Comparison of ENCODE assay signal across 8 mouse cellular contexts in genomic region chr1:74030901-74031360, GRCm38 (mm10).
DNase-seq lines count a peak whose midpoint lies in the region; TF ChIP-seq lines count a peak whose summit lies in the region.

No protein-coding gene starts in this region.

- no peak overlapping the region for H3K4me3 ChIP-seq in lung, adult 2 months (replicated peaks; ENCODE audit: extremely low read depth, low read depth, low read length)

- no peak for TF ChIP-seq CTCF in lung, adult 2 months (IDR thresholded peaks at IDR 0.05; ENCODE audit: insufficient read depth, low read length)

- TF ChIP-seq POLR2A in lung, adult 2 months (IDR thresholded peaks at IDR 0.05; ENCODE audit: borderline replicate concordance, extremely low read depth, low read depth, low read length), result 0 out of 2 replicates have a peak, but pooled peaks have one; percentile 19

- H3K4me1 ChIP-seq in lung, adult 2 months (ENCODE audit: control insufficient read depth, insufficient read depth, low read length), result peaks cover 81% of the 10 kb centered on the region

- peak; percentile 49 for DNase-seq in 3T3-L1 (ENCODE audit: low read depth, low spot score)
- DNase-seq in adrenal gland, postnatal 25 days, result peak; percentile 69
- peak; percentile 86 to 92 for DNase-seq in heart, adult 18-20 months
- DNase-seq in kidney, adult 11 months, result peak; percentile 93
- peak; percentile 68 for DNase-seq in lung, adult 2 months
- DNase-seq in retina, postnatal 7 days (ENCODE audit: low read depth, low spot score), result peak; percentile 13
- DNase-seq in layer of hippocampus, adult 9-11 months, result no peak
- DNase-seq in right cerebral cortex, adult 2 months (ENCODE audit: low spot score in 2 of 2), result no peak

- WGBS in lung, adult 2 months, result 18% methylated on average over 3 of the region's 3 CpGs

Comparison
In these comparisons a context has a peak if more than half of its experiments do, and no peak if none do; other contexts are left out.
1. DNase-seq: peak in 3T3-L1 (single experiment), adrenal gland, postnatal 25 days (single experiment), heart, adult 18-20 months (2 of 2), kidney, adult 11 months (single experiment), lung, adult 2 months (single experiment) and retina, postnatal 7 days (single experiment); none in layer of hippocampus, adult 9-11 months (single experiment) and right cerebral cortex, adult 2 months (0 of 2).